Mouse (Mus musculus): ENCODE measurements around the gene 2410002F23Rik. TPM values are rescaled to one million over a fixed set of nuclear protein-coding genes. Genes with fewer than 3 reads are reported as not detected.

2410002F23Rik gene
- polyA plus RNA-seq, 1 experiment = 68.9 TPM

- no peak for TF ChIP-seq FOSL1 (IDR thresholded peaks at IDR 0.05; ENCODE audit: insufficient read depth, low read length, poor library complexity, severe bottlenecking)
- TF ChIP-seq MYOD1 (IDR thresholded peaks at IDR 0.05; ENCODE audit: control insufficient read depth, insufficient read length, low read depth) = no peak
- TF ChIP-seq CEBPB (IDR thresholded peaks at IDR 0.05; ENCODE audit: low read depth) = no peak
- TF ChIP-seq MYOG (IDR thresholded peaks at IDR 0.05; ENCODE audit: control insufficient read depth, extremely low read depth, insufficient read length) = no peak
- no peak for TF ChIP-seq CTCF (IDR thresholded peaks at IDR 0.05; ENCODE audit: control insufficient read depth, insufficient read depth, insufficient read length)
- no peak for TF ChIP-seq USF1 (IDR thresholded peaks at IDR 0.05; ENCODE audit: low read depth)
- TF ChIP-seq MAX (IDR thresholded peaks at IDR 0.05) = no peak
- H3K36me3 ChIP-seq (ENCODE audit: control insufficient read depth, insufficient read depth) = no peaks in the 10 kb centered on the region
- H3K4me3 ChIP-seq (ENCODE audit: insufficient read depth, poor library complexity, severe bottlenecking) = no peak overlapping the region
- H3ac ChIP-seq (ENCODE audit: control insufficient read depth, insufficient read length, low read depth) = no peak overlapping the region
- H3K79me2 ChIP-seq (ENCODE audit: control insufficient read depth, insufficient read depth) = no peaks in the 10 kb centered on the region
- H3K79me3 ChIP-seq (ENCODE audit: low read depth) = no peaks in the 10 kb centered on the region
- peaks cover 43% of the 10 kb centered on the region for H3K27me3 ChIP-seq (ENCODE audit: control insufficient read depth, insufficient read depth, insufficient read length)
Observed at GRCm38 (mm10) chr7:44269397-44269796, 22.9 kb downstream of the 2410002F23Rik start.

GRCm38 (mm10) chr7:44271309-44271708, 24.8 kb downstream of the 2410002F23Rik start:
- no peak overlapping the region for H3ac ChIP-seq (ENCODE audit: control insufficient read depth, insufficient read length, low read depth)
- H3K4me3 ChIP-seq (ENCODE audit: insufficient read depth, poor library complexity, severe bottlenecking) = no peak overlapping the region
- peaks cover 55% of the 10 kb centered on the region for H3K27me3 ChIP-seq (ENCODE audit: control insufficient read depth, insufficient read depth, insufficient read length)
- H3K79me2 ChIP-seq (ENCODE audit: control insufficient read depth, insufficient read depth) = no peaks in the 10 kb centered on the region
- H3K36me3 ChIP-seq (ENCODE audit: control insufficient read depth, insufficient read depth) = no peaks in the 10 kb centered on the region
- TF ChIP-seq CEBPB (IDR thresholded peaks at IDR 0.05; ENCODE audit: low read depth) = no peak
- no peak for TF ChIP-seq MYOG (IDR thresholded peaks at IDR 0.05; ENCODE audit: control insufficient read depth, extremely low read depth, insufficient read length)
- TF ChIP-seq CTCF (IDR thresholded peaks at IDR 0.05; ENCODE audit: control insufficient read depth, insufficient read depth, insufficient read length) = no peak
- no peak for TF ChIP-seq FOSL1 (IDR thresholded peaks at IDR 0.05; ENCODE audit: insufficient read depth, low read length, poor library complexity, severe bottlenecking)
- no peak for TF ChIP-seq USF1 (IDR thresholded peaks at IDR 0.05; ENCODE audit: low read depth)
- TF ChIP-seq MAX (IDR thresholded peaks at IDR 0.05) = no peak
- TF ChIP-seq MYOD1 (IDR thresholded peaks at IDR 0.05; ENCODE audit: control insufficient read depth, insufficient read length, low read depth) = no peak
- no peaks in the 10 kb centered on the region for H3K79me3 ChIP-seq (ENCODE audit: low read depth)

DNA sequence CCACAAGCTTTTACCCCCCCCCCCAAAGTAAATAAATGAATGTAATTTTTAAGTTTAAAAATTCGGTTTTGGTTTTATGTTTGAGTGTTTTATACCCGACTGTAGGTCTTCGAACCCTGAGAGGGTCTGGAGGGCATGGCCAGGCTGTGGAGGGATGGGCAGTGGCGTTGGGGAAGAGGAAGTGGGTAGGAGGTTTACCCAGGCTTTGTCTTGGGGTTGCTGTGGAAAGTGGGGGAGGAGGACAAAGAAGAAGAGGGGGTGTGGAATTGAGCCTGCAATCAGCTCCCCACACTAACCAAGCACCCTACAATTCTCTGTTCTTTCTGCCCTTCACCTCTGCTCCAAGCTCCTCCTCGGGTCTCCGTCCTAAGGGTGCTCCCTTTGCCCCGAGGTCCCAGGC, 26.0 kb downstream of the 2410002F23Rik start:
- H3K79me3 ChIP-seq (ENCODE audit: low read depth) = no peaks in the 10 kb centered on the region
- H3K4me3 ChIP-seq (ENCODE audit: insufficient read depth, poor library complexity, severe bottlenecking) = no peak overlapping the region
- no peak overlapping the region for H3ac ChIP-seq (ENCODE audit: control insufficient read depth, insufficient read length, low read depth)
- TF ChIP-seq MYOG (IDR thresholded peaks at IDR 0.05; ENCODE audit: control insufficient read depth, extremely low read depth, insufficient read length) = no peak
- H3K79me2 ChIP-seq (ENCODE audit: control insufficient read depth, insufficient read depth) = no peaks in the 10 kb centered on the region
- peaks cover 50% of the 10 kb centered on the region for H3K27me3 ChIP-seq (ENCODE audit: control insufficient read depth, insufficient read depth, insufficient read length)
- H3K36me3 ChIP-seq (ENCODE audit: control insufficient read depth, insufficient read depth) = no peaks in the 10 kb centered on the region

DNA sequence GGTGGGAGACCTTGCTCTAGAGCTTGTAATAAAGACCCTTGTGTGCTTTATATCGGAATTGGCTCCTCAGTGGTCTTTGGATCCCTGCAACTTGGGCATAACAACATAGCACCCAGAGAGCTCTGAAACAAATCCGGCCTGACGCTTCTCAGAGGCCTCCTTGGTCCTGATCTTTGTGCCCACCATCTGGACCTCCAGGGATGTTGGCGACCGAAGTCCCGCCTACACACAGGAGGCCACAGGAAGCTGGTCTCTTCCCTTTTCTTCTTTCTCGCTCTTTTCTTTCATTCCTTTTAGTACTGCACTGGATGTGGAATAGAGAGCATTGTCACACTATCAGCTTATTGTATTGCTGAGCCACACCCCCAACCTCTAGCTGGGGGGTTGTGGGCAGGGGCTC, 26.9 kb downstream of the 2410002F23Rik start:
- peaks cover 41% of the 10 kb centered on the region for H3K27me3 ChIP-seq (ENCODE audit: control insufficient read depth, insufficient read depth, insufficient read length)
- H3ac ChIP-seq (ENCODE audit: control insufficient read depth, insufficient read length, low read depth) = no peak overlapping the region
- TF ChIP-seq CEBPB (IDR thresholded peaks at IDR 0.05; ENCODE audit: low read depth) (no peak), CTCF (IDR thresholded peaks at IDR 0.05; ENCODE audit: control insufficient read depth, insufficient read depth, insufficient read length) (no peak), MYOD1 (IDR thresholded peaks at IDR 0.05; ENCODE audit: control insufficient read depth, insufficient read length, low read depth) (no peak), MAX (IDR thresholded peaks at IDR 0.05) (no peak)
- no peaks in the 10 kb centered on the region for H3K36me3 ChIP-seq (ENCODE audit: control insufficient read depth, insufficient read depth)
- no peaks in the 10 kb centered on the region for H3K79me3 ChIP-seq (ENCODE audit: low read depth)
- H3K79me2 ChIP-seq (ENCODE audit: control insufficient read depth, insufficient read depth) = no peaks in the 10 kb centered on the region
- H3K4me3 ChIP-seq (ENCODE audit: insufficient read depth, poor library complexity, severe bottlenecking) = no peak overlapping the region

- Histone ChIP-seq H3K79me2 (ENCODE audit: control insufficient read depth, insufficient read depth) (no peaks in the 10 kb centered on the region), H3K27me3 (ENCODE audit: control insufficient read depth, insufficient read depth, insufficient read length) (peaks cover 40% of the 10 kb centered on the region), H3K4me3 (ENCODE audit: insufficient read depth, poor library complexity, severe bottlenecking) (no peak overlapping the region), H3K36me3 (ENCODE audit: control insufficient read depth, insufficient read depth) (no peaks in the 10 kb centered on the region), H3K79me3 (ENCODE audit: low read depth) (no peaks in the 10 kb centered on the region), H3ac (ENCODE audit: control insufficient read depth, insufficient read length, low read depth) (no peak overlapping the region)
- TF ChIP-seq FOSL1 (IDR thresholded peaks at IDR 0.05; ENCODE audit: insufficient read depth, low read length, poor library complexity, severe bottlenecking) (no peak), CEBPB (IDR thresholded peaks at IDR 0.05; ENCODE audit: low read depth) (no peak), MAX (IDR thresholded peaks at IDR 0.05) (no peak), CTCF (IDR thresholded peaks at IDR 0.05; ENCODE audit: control insufficient read depth, insufficient read depth, insufficient read length) (no peak), MYOD1 (IDR thresholded peaks at IDR 0.05; ENCODE audit: control insufficient read depth, insufficient read length, low read depth) (no peak), USF1 (IDR thresholded peaks at IDR 0.05; ENCODE audit: low read depth) (no peak), MYOG (IDR thresholded peaks at IDR 0.05; ENCODE audit: control insufficient read depth, extremely low read depth, insufficient read length) (no peak)
Observed at GRCm38 (mm10) chr7:44274096-44274495, 27.6 kb downstream of the 2410002F23Rik start.

GRCm38 (mm10) chr7:44275546-44275945, 29.0 kb downstream of the 2410002F23Rik start:
- TF ChIP-seq FOSL1 (IDR thresholded peaks at IDR 0.05; ENCODE audit: insufficient read depth, low read length, poor library complexity, severe bottlenecking) (no peak), USF1 (IDR thresholded peaks at IDR 0.05; ENCODE audit: low read depth) (no peak), MYOG (IDR thresholded peaks at IDR 0.05; ENCODE audit: control insufficient read depth, extremely low read depth, insufficient read length) (no peak), CTCF (IDR thresholded peaks at IDR 0.05; ENCODE audit: control insufficient read depth, insufficient read depth, insufficient read length) (no peak)
- Histone ChIP-seq H3K36me3 (ENCODE audit: control insufficient read depth, insufficient read depth) (no peaks in the 10 kb centered on the region), H3K79me3 (ENCODE audit: low read depth) (no peaks in the 10 kb centered on the region), H3K27me3 (ENCODE audit: control insufficient read depth, insufficient read depth, insufficient read length) (peaks cover 39% of the 10 kb centered on the region), H3ac (ENCODE audit: control insufficient read depth, insufficient read length, low read depth) (no peak overlapping the region), H3K4me3 (ENCODE audit: insufficient read depth, poor library complexity, severe bottlenecking) (no peak overlapping the region), H3K79me2 (ENCODE audit: control insufficient read depth, insufficient read depth) (no peaks in the 10 kb centered on the region)
